Comparison of ENCODE assay signal across 10 mouse cellular contexts in genomic region chr19:5271430-5271829, GRCm38 (mm10). TPM values are rescaled to one million over a fixed set of nuclear protein-coding genes. Genes with fewer than 3 reads are reported as not detected.
DNase-seq lines count a peak whose midpoint lies in the region; ATAC-seq and TF ChIP-seq lines count a peak whose summit lies in the region.
"Had no signal": no experiment of that assay in that cellular context is flagged by ENCODE, and none has a peak within 500 bp of the region (broad histone marks: within the 10 kb centered on the region; RNA-seq: fewer than 3 reads in every experiment).

No protein-coding gene starts in this region.

- no peak overlapping the region for H3K9ac ChIP-seq in kidney, postnatal 0 days (ENCODE audit: low read depth, low read length)
- H3K9ac ChIP-seq in forebrain, embryonic 12.5 days: peak overlapping the region; percentile 95; the same call in 1 of the 2 replicates
- H3K9ac ChIP-seq in limb, embryonic 11.5 days (ENCODE audit: low read length): no peak overlapping the region
- H3K9ac ChIP-seq in neural tube, embryonic 12.5 days: no peak overlapping the region

- ATAC-seq in kidney, postnatal 0 days (replicated peaks; ENCODE audit: low FRiP score, low read depth): no peak
- no peak for ATAC-seq in forebrain, embryonic 12.5 days (ENCODE audit: low FRiP score)
- no peak for ATAC-seq in limb, embryonic 11.5 days (ENCODE audit: insufficient number of reproducible peaks, low FRiP score, low TSS enrichment, low read depth)
- no peak for ATAC-seq in neural tube, embryonic 12.5 days (ENCODE audit: low FRiP score, low read depth)

- H3K4me1 ChIP-seq in kidney, postnatal 0 days (replicated peaks; ENCODE audit: insufficient read depth, low read length): 0 out of 2 replicates have a peak, but pooled peaks cover 8% of the 10 kb centered on the region
- peaks cover 36% of the 10 kb centered on the region for H3K4me1 ChIP-seq in forebrain, embryonic 12.5 days
- H3K4me1 ChIP-seq in limb, embryonic 11.5 days (ENCODE audit: control insufficient read depth, insufficient read depth, low read length): peaks cover 14% of the 10 kb centered on the region
- H3K4me1 ChIP-seq in neural tube, embryonic 12.5 days: peaks cover 21% of the 10 kb centered on the region

- TF ChIP-seq CTCF in kidney, postnatal 0 days (IDR thresholded peaks at IDR 0.05; ENCODE audit: low read depth): no peak

- H3K36me3 ChIP-seq in kidney, postnatal 0 days (ENCODE audit: insufficient read depth, low read length): 0 out of 2 replicates have a peak, but pooled peaks cover 12% of the 10 kb centered on the region
- peaks cover 26% of the 10 kb centered on the region for H3K36me3 ChIP-seq in forebrain, embryonic 12.5 days (replicated peaks)
- peaks cover 11% of the 10 kb centered on the region for H3K36me3 ChIP-seq in limb, embryonic 11.5 days (ENCODE audit: control insufficient read depth, insufficient read depth, low read length)
- H3K36me3 ChIP-seq in neural tube, embryonic 12.5 days: peaks cover 25% of the 10 kb centered on the region

- H3K27me3 ChIP-seq in kidney, postnatal 0 days (ENCODE audit: insufficient read depth, low read length): no peaks in the 10 kb centered on the region
- H3K27me3 ChIP-seq in forebrain, embryonic 12.5 days: no peaks in the 10 kb centered on the region
- H3K27me3 ChIP-seq in limb, embryonic 11.5 days (ENCODE audit: control insufficient read depth, insufficient read depth, low read length): no peaks in the 10 kb centered on the region
- no peaks in the 10 kb centered on the region for H3K27me3 ChIP-seq in neural tube, embryonic 12.5 days (replicated peaks)

- DNase-seq in kidney, postnatal 0 days (ENCODE audit: low spot score): no peak
- no peak for DNase-seq in kidney, postnatal 25 days
- DNase-seq in limb, embryonic 11.5 days (ENCODE audit: low spot score): no peak
- DNase-seq in urinary bladder, postnatal 25 days (ENCODE audit: low spot score): no peak
- DNase-seq in gastrocnemius, adult 18-20 months (ENCODE audit: low spot score): no peak
- no peak for DNase-seq in thymus, postnatal 0 days (ENCODE audit: low spot score)
- DNase-seq: lung, postnatal 14 days had no signal

- 48% methylated on average over 1 of the region's 1 CpGs for WGBS in kidney, postnatal 0 days
- 59% methylated on average over 1 of the region's 1 CpGs for WGBS in forebrain, embryonic 12.5 days
- WGBS in limb, embryonic 11.5 days: 68% methylated on average over 1 of the region's 1 CpGs
- WGBS in neural tube, embryonic 12.5 days: 42% methylated on average over 1 of the region's 1 CpGs

- H3K9me3 ChIP-seq in kidney, postnatal 0 days (replicated peaks; ENCODE audit: low read length): no peaks in the 10 kb centered on the region
- no peaks in the 10 kb centered on the region for H3K9me3 ChIP-seq in forebrain, embryonic 12.5 days
- no peaks in the 10 kb centered on the region for H3K9me3 ChIP-seq in limb, embryonic 11.5 days (ENCODE audit: control insufficient read depth, low read length)
- no peaks in the 10 kb centered on the region for H3K9me3 ChIP-seq in neural tube, embryonic 12.5 days

- no peak overlapping the region for H3K27ac ChIP-seq in kidney, postnatal 0 days
- H3K27ac ChIP-seq in forebrain, embryonic 12.5 days: no peak overlapping the region
- H3K27ac ChIP-seq in limb, embryonic 11.5 days (replicated peaks; ENCODE audit: low read depth, low read length): no peak overlapping the region
- H3K27ac ChIP-seq in neural tube, embryonic 12.5 days: no peak overlapping the region

- H3K4me2 ChIP-seq in kidney, postnatal 0 days (ENCODE audit: low read length): peak overlapping the region; percentile 93
- H3K4me2 ChIP-seq in forebrain, embryonic 12.5 days: peak overlapping the region; percentile 89
- H3K4me2 ChIP-seq in limb, embryonic 11.5 days (ENCODE audit: low read depth, severe bottlenecking): peak overlapping the region; percentile 88
- H3K4me2 ChIP-seq in neural tube, embryonic 12.5 days (replicated peaks): peak overlapping the region; percentile 95

- H3K4me3 ChIP-seq in kidney, postnatal 0 days (replicated peaks; ENCODE audit: low read depth, low read length): no peak overlapping the region
- H3K4me3 ChIP-seq in forebrain, embryonic 12.5 days (replicated peaks): peak overlapping the region; percentile 92
- H3K4me3 ChIP-seq in limb, embryonic 11.5 days (ENCODE audit: low read depth, low read length): peak overlapping the region; percentile 85
- H3K4me3 ChIP-seq in neural tube, embryonic 12.5 days: no peak overlapping the region

RNA-seq across cellular contexts. Expression of gene Pacs1, which starts 1.5 kb away (rescaled TPM):
- 14.2 and 14.8 TPM in 2 replicates for polyA plus RNA-seq in kidney, postnatal 0 days (2015; fragmentation: Nextera tagmentation; extraction: Ambion mirVana)
- polyA plus RNA-seq in forebrain, embryonic 12.5 days (2016; fragmentation: Nextera tagmentation; extraction: Ambion mirVana): 29.4 and 30.9 TPM in 2 replicates
- polyA plus RNA-seq in limb, embryonic 11.5 days (2014; fragmentation: Nextera tagmentation; extraction: Ambion mirVana): 29.3 and 34.2 TPM in 2 replicates
- 28.9 and 35.0 TPM in 2 replicates for polyA plus RNA-seq in neural tube, embryonic 12.5 days (2016; fragmentation: Nextera tagmentation; extraction: Ambion mirVana)
- total RNA-seq in gastrocnemius, adult 18-20 months (2021): 1 to 10 TPM; 6.5 to 8.2 TPM
- 8.3 and 9.8 TPM in 2 replicates for polyA plus RNA-seq in thymus, postnatal 0 days (2015; fragmentation: Nextera tagmentation; extraction: Ambion mirVana)

RNA-seq across cellular contexts. Expression of gene Sf3b2, which starts 23.8 kb away (rescaled TPM):
- 239 and 274 TPM in 2 replicates for polyA plus RNA-seq in kidney, postnatal 0 days (2015; fragmentation: Nextera tagmentation; extraction: Ambion mirVana)
- polyA plus RNA-seq in forebrain, embryonic 12.5 days (2016; fragmentation: Nextera tagmentation; extraction: Ambion mirVana): 415 and 417 TPM in 2 replicates
- polyA plus RNA-seq in limb, embryonic 11.5 days (2014; fragmentation: Nextera tagmentation; extraction: Ambion mirVana): 405 and 414 TPM in 2 replicates
- polyA plus RNA-seq in neural tube, embryonic 12.5 days (2016; fragmentation: Nextera tagmentation; extraction: Ambion mirVana): 351 and 381 TPM in 2 replicates
- total RNA-seq in gastrocnemius, adult 18-20 months (2021): 10 to 100 TPM; 66.7 to 68.2 TPM
- polyA plus RNA-seq in thymus, postnatal 0 days (2015; fragmentation: Nextera tagmentation; extraction: Ambion mirVana): 294 and 319 TPM in 2 replicates

RNA-seq across cellular contexts. Expression of gene Gal3st3, which starts 26.7 kb away (rescaled TPM):
- polyA plus RNA-seq in kidney, postnatal 0 days (2015; fragmentation: Nextera tagmentation; extraction: Ambion mirVana): 2.2 and 2.7 TPM in 2 replicates
- polyA plus RNA-seq in forebrain, embryonic 12.5 days (2016; fragmentation: Nextera tagmentation; extraction: Ambion mirVana): 17.5 and 21.8 TPM in 2 replicates
- polyA plus RNA-seq in limb, embryonic 11.5 days (2014; fragmentation: Nextera tagmentation; extraction: Ambion mirVana): 8.6 and 8.8 TPM in 2 replicates
- 18.6 and 19.4 TPM in 2 replicates for polyA plus RNA-seq in neural tube, embryonic 12.5 days (2016; fragmentation: Nextera tagmentation; extraction: Ambion mirVana)
- total RNA-seq in gastrocnemius, adult 18-20 months (2021): not detected
- polyA plus RNA-seq in thymus, postnatal 0 days (2015; fragmentation: Nextera tagmentation; extraction: Ambion mirVana): 0.36 and 0.44 TPM in 2 replicates
- polyA plus RNA-seq: small intestine, adult 2 months had no signal

Comparison
In these comparisons a context has a peak if more than half of its experiments do, and no peak if none do; other contexts are left out.
1. H3K4me3 ChIP-seq: peak in forebrain, embryonic 12.5 days (single experiment) and limb, embryonic 11.5 days (single experiment); none in kidney, postnatal 0 days (single experiment) and neural tube, embryonic 12.5 days (single experiment).
2. Peak in every context shown above with its lines, with median percentiles within 50 percentile points of each other: H3K4me2 ChIP-seq.